Mouse (Mus musculus) adipocyte (in vitro differentiated cells): ENCODE results near the gene Nfe2l1.
A peak's percentile ranks its signal among the peaks of the same experiment; 100 is the strongest.
"Not testable (repeated sequence)": the region's sequence is repeated elsewhere in the genome, so short reads cannot be mapped to it uniquely, and the experiment has no call there.

Experiments
- DNase-seq: peaks from one replicate; pipeline ENCODE4 v3.0.0-alpha.2; 2016; ENCODE audit warnings: low spot score

Gene Nfe2l1

DNA sequence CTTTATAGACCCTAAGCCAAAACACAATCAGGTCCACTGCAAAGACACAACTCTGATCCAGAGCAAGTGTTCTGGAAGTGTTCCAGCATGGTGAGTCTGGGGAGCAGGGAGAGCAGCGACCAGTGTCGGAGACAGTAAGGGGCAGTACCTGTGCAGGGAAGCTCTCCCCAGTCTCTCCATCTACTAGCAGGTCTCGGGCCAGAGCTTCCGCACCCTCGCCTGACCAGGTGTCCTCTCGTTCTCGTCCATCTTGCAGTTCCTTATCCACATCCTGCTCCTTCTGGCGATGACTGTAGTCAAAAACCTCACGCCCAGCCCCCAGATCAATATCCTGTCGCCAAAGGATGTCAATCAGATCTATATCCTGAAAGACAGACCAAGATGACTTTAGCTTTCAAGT, 7.8 kb downstream of the Nfe2l1 start:
- no peak for DNase-seq

DNA sequence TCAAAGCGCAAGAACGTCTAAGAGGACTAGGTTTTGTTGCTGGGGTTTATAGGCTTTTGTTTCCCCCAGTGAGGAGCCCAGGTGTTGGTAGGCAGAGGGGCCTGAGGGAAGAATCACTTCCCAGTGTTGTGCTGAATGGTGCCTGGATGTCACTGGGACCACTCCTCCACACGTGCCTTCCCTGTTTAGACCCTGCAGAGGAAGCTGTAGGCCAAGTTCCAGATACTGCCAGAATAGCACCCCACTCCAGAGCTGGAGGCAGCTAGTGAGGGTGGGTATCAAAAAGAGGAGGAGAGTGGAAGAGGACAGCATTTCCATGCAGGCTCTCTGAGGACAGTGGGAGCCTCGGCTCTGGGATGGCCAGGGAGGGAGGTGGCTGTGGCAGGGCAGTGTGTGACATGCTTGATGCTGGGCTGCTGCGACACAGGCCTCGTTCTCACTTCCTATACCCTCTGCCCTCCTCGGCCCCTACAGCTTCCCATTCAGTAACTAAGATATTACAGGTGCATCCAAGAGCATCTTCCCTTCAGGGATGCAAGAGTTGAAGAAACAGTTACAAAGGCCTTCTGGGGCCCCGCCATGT, 11.5 kb downstream of the Nfe2l1 start:
- no peak for DNase-seq

DNA sequence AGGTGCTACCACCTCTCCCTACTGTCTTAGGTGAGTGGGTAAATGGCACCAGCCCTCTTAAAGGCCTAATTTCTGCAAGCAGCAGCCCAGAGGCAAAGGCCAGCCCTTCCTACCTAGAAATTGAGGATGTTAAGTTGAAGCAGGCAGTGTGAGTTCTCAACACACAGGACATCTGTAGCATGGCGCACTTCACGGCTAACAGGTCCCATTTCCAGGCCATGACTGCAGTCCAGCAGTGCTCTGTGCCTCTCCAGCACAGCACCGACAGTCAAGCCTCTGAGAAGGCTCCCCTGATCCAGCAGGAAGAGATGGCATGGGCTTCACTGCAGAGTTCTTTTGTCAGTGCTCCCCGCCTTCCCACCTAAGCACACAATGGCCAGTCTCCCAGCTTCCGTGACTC, 12.8 kb downstream of the Nfe2l1 start:
- no peak for DNase-seq

DNA sequence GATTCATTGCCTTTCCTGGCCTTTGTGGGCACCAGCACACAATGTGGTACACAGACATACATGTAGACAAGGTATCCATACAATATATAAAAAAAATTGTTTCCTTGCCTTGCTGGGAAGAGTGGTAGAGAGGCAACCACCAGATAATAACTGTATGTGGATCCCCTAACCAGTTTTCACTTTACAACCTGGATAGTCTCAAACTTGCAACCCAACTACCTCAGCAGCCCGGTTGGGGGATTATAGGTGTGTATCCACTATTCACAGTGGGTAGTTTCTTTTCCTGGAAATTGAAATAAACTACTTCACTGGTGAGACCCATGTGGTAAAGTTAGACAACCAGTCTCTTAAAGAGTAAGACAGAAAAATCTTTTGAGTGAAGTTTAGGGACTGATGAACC, 13.3 kb downstream of the Nfe2l1 start:
- no peak for DNase-seq

DNA sequence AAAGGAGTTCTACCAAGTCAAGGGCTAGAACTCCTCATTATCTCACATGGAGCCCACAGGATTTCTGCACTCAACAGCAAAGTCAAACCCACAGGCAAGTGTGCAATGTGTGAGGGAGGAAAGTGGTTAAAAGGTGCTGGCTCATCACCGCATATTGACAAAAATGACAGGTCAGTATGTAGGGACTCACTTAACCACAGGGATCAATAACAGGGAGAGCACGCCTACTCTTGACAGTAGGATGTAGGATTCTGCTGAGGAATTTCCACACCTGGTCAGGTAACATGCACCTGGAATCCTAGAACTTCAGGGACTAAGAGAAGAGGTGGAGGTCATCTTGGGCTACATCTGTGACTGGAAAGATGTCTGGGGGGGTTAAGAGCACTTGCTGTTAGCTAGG, 13.9 kb downstream of the Nfe2l1 start:
- no peak for DNase-seq

DNA sequence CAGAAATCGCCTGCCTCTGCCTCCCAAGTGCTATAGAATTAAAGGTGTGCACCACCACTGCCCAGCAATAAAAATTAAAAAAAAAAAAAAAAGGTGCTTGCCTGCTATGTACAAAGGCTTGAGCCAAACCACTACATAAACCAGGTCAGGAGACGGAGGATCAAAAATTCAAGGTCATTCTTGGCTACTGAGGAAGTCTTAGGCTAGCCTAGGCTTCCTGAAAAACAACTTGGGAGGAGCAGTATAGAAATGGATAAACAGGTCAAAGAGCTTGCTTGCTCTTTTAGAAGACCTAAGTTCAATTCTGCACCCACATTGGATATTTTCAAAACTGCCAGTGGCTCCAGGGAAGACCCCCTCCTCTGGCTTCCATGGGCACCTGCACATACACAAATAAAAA, 15.3 kb downstream of the Nfe2l1 start:
- no peak for DNase-seq

DNA sequence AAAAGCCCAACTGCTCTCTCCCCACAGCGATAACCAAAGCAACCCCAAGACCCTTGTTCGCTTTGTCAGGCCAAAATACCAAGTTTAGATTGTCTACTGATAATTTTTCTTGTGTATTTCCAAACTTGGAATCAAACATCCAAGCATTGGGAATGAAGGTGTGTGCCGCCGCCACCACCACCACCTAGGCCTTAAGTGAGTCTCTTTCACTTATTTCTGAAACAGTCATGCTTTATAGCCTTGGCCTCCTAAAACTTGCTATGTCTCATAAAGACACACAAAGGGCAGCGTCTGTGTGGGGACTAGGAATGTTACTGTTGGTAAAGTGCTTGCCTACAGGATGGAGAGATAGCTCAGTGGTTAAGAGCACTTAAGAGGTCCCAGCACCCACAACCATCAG, 15.8 kb downstream of the Nfe2l1 start:
- DNase-seq: no peak

DNA sequence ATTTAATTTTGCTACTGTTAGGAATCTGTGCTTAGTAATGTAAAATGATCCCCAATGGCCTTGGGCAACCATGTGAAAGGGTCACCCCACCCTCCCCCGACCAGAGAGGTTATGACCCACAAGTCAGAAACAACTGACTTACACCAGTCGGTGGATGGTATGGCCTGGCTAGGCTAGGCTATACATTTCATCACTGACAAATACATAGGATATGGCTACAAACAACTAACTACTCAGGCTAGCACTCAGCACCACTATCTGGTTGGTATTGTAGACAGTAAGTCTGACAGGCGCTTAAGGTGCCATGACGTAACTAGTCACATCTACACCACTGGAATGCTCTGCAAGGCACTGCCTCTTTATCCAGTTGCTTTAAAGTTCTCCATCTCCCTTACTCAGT, 16.3 kb downstream of the Nfe2l1 start:
- no peak for DNase-seq

DNA sequence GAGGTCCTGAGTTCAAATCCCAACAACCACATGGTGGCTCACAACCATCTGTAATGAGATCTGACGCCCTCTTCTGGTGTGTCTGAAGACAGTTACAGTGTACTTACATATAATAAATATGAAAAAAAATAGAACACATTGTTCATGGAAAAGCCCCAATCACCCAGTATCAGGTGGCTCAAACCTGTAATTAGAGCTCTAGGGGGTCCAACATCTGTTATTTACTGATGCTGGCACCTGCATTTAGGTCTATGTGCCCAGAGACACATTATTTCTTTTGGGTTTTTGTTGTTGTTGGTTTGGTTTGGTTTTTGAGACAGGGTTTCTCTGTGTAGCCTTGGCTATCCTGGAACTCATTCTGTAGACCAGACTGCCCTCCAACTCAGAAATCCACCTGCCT, 18.6 kb downstream of the Nfe2l1 start:
- DNase-seq: not testable (repeated sequence)

DNA sequence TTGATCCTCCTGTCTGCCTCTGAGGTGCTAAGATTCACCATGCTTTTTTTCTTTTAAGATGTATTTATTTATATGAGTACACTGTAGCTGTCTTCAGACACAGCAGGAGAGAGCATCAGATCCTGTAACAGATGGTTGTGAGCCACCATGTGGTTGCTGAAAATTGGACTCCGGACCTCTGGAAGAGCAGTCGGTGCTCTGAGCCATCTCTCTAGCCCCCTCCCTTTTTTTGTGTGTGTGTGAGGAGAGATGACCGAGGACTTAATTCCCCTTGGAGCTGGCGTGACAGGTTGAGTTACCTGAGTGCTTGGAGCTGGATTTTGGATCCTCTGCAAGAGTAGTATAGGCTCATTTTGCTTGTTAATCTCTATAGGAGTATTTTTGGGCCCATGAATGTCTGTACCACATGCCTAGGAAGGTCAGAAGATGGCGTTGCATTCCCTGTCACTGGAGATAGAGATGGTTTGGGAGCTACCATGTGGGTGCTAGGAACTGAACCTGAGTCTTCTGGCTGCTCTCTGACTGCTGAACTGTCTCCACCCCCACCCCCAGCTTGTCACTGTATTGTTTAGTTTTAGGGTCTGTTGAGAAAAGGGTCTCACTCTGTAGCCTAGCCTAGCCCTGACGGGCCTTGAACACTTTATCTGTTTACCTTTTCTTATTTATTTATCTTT, 20.1 kb downstream of the Nfe2l1 start:
- DNase-seq: peak; percentile 6

DNA sequence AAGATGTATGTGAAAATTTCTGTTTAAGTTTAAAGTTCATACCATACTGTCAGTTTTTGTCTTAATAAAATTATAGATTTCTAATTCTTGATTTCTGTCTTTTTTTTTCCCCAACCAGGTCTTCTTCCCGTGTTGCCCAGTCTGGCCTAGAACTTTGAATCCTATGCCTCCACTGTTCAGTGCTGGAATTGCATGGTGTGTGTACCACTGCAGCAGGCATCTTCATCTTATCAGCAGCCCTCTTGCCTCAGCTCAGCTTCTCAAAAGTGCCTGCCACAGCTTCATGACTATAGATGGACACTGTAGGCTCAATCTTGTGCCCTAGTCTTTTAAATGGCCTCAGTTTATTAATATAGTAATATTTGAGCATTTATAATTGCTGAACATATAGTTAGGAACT, 21.7 kb downstream of the Nfe2l1 start:
- DNase-seq: peak; percentile 46

DNA sequence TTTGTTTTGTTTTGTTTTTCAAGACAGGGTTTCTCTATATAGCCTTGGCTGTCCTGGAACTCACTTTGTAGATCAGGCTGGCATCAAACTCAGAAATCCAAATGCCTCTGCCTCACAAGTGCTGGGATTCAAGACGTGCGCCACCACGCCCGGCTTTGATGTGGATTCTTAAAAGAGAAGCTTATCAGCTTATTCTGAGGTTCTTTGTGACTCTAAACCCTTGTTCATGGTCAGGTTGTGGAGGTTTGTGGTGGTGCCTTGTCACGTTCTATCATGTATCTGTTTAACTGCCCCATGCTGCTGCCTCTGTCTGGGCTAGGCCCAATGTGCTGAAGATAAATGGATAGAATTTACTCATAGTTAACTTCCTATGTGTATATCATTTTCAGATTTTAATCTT, 24.2 kb downstream of the Nfe2l1 start:
- no peak for DNase-seq

DNA sequence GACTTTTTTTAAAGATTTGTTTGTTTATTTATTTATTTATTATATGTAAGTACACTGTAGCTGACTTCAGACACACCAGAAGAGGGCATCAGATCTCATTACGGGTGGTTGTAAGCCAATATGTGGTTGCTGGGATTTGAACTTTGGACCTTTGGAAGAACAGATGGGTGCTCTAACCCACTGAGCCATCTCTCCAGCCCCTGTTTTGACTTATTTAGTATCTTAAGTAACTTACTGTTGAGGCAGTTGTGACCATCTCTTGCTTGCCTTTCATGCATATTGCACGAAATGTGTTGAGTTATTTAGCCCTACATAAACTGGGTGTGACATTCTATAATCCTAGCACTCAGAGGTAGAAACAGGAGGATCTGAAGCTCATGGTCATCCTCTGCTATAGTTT, 30.3 kb downstream of the Nfe2l1 start:
- no peak for DNase-seq

DNA sequence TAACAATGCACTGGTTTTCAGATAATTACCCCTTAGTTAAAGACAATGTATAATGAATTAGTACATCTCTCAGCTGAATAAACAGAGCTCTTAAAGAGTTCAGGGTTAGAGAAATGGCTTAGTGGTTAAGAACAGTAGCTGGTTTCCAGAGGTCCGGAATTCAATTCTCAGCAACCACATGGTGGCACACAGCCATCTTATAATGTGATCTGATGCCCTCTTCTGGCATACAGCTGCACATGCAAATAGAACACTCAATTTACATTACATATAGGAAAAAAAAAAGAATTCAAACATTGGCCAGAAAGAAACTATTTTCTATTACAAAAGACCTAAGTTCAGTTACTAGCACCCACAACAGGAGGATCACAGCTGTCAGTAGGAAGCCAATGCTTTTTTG, 33.2 kb downstream of the Nfe2l1 start:
- DNase-seq: no peak

DNA sequence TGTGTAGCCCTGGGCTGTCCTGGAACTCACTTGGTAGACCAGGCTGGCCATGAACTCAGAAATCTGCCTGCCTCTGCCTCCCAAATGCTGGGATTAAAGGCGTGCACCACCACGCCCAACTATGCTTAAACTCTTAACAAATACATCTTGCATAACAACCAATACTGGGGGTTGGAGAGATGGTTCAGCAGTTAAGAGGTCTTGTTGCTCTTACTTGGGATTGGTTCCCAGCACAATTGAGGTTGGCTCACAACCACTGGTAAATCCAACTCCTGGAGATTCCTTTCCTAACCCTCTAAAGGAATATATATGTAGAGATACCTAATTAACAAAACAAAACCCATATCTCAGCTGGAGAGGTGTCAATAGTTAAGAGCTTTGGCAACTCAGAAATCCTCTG, 33.7 kb downstream of the Nfe2l1 start:
- DNase-seq: no peak

DNA sequence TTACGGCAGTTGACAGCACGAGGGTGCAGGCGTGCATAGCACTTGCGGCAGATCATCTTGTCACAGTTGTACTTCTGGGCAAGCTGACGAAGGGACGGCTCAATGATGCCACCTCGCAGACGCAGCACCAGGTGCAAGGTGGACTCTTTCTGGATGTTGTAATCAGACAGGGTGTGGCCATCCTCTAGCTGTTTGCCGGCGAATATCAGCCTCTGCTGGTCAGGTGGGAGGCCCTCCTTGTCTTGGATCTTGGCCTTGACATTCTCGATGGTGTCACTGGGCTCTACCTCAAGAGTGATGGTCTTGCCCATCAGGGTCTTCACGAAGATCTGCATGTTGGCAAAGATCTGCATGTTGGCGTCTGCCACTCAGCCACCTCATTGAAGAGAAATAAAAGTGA, 34.3 kb downstream of the Nfe2l1 start:
- DNase-seq: no peak

DNA sequence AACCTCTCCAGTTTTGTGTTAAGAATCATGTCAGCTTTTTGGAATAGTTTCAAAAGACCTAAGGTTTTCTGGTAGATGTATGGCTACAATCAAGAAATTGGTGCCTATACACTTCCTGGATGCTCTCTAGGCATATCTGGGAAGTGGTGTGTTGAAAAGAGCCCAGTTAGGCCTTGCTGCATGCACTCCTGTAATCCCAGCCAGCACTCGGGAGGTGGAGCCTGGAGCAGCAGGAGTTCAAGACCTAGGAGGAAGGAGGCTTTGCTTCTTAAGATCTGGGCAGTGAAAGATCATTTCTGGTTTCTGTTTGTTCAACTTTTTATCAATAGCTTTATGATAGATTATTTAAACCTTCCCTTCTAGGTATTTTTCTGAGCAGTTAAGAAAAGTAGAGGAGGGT, 39.1 kb downstream of the Nfe2l1 start:
- peak; percentile 57 for DNase-seq

DNA sequence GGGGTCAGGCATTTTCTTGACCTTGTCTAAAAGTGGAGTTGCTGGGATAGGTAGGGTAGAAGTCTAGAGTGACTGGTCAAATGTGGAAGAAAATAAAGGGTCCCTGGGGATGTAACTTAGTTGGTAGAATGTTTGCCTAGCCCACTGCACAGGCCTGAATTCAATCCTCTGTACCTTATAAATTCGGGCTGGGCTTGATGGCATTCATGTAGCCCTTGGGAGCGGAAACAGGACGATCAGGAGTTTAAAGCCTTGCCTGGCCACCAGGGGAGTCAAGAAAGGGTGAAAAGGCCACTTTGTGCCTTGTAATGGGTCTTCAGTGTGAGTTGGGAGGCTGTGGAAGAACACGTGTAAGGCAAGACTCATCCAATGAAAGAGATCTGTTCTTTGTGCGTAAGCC, 39.8 kb downstream of the Nfe2l1 start:
- DNase-seq: no peak

DNA sequence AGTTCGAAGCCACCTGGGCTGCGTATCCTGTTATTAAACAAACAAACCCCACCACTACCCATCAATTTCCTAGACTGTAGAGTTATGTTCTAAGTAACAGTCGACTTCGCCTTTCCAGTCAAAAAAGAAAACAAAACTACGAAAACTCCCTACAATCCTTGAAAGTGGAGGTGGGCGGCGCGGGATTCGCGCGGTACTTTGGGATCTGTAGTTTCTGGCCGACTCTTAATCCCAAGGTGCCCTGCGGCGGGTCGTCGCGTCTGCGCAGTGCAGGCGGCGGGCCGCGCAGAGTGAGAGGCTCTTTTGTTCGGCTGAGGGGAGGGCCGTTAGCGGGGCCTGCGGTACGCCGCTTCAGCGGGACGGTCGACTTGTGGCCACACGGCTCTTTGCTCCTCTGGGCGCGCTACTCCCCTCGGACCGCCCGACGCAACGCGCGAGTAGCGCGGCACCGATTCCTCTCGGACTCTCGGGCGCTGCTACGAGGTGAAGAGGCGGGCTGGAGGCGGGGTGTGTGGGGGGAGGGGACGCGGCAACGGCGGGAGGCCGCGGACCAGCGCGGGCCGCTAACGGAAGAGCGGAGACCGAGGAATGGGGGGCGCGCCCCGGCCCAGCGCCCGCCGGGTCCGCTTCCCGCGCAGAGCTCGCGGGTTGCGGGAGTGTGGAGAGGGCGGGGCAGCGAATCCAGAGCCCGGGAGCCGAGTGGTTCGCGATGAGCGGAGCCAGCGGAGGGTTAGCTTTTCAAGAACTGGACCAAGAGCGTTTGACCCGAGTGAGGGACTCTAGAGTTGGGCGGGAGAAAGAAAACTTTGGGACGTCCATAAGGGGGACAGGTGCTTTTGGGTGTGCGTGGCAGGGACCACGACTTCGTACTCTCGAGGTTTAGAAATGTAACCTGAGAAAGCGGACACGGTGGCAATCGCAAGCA, 40.6 kb downstream of the Nfe2l1 start, which contains the start of gene Cbx1:
Cbx1 (plus strand) TSS at position 257 of the 925 bp plus-strand sequence.
- DNase-seq: peak; percentile 88

DNA sequence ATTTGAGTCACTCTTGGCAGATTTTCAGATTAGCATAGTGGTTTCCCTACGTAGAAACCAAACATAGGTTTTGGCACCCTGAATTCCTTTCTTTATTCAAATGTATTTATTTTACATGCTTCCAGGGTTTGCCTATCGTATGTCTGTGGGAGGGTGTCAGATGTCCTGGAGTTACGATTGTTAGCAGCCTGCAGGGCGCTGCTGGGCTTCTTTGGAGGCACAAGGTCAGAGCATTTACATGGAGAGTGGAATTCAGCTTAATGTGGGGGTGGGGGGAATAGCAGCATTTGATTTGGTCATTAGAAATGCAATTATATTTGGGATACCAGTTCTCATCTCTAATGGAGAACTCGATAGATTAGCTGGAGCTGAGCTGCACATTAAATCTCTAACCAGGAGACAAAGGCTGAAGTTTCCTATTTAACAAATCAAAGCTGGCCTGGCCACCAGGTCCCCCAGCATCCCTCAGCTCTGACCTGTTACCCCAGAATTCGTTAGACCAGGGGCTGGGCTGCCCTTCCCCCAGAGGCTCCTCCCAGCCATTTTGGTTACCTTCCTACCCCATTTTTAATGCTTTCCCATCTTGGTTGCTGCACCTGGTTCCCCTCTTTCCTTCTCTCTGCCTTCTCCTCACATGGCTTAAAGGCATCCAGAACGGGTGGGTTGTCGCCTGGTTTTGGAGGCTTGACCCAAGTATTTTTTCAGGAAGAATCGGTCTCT, 42.9 kb downstream of the Nfe2l1 start:
- no peak for DNase-seq

DNA sequence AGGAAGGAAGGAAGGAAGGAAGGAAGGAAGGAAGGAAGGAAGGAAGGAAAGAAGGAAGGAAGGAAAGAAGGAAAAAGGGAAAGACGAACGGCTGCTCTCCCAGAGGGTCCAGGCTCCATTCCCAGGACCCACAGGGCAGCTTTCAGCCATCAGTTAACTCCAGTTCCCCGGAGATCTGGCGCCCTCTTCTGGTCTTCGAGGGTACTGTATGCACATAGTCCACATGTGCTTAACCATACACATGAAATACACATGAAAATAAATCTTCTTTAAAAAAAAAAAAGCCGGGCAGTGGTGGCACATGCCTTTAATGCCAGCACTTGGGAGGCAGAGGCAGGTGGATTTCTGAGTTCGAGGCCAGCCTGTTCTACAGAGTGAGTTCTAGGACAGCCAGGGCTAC, 44.9 kb downstream of the Nfe2l1 start:
- DNase-seq: peak; percentile 55

DNA sequence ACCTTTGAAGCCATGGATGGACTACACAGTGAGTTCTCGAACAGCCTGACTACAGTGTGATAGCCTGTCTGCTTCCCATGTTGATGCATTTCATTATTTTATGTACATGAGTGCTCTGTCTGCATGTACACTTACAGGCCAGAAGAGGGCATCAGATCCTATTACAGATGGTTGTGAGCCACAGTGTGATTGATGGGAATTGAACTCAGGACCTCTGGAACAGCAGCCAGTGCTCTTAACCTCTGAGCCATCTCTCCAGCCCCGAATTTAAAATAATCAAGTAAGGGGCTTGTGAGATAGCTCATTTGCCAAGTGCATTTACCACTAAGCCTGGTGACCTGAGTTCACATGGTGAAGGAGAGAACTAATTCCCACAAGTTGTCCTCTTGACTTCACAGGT, 48.3 kb downstream of the Nfe2l1 start:
- DNase-seq: no peak
